Mouse (Mus musculus): ENCODE data around the gene Tnni1.
A peak's percentile ranks its signal among the peaks of the same experiment; 100 is the strongest.

- TF ChIP-seq TCF12 (IDR thresholded peaks at IDR 0.05; ENCODE audit: insufficient read depth, poor library complexity, severe bottlenecking) (peak; percentile 87), POLR2A (IDR thresholded peaks at IDR 0.05; ENCODE audit: insufficient read length, low read depth) (peak; percentile 91), E2F4 (IDR thresholded peaks at IDR 0.05; ENCODE audit: insufficient read depth) (no peak), MAX (IDR thresholded peaks at IDR 0.05; ENCODE audit: low read depth) (no peak), CEBPB (IDR thresholded peaks at IDR 0.05; ENCODE audit: insufficient read depth, poor library complexity, severe bottlenecking) (no peak), POLR2AphosphoS2 (IDR thresholded peaks at IDR 0.05; ENCODE audit: insufficient read length, low read depth) (peak; percentile 94), SRF (IDR thresholded peaks at IDR 0.05; ENCODE audit: control insufficient read depth, insufficient read length, low read depth) (peak; percentile 94), MYOD1 (IDR thresholded peaks at IDR 0.05; ENCODE audit: control insufficient read depth in 1 of 3, insufficient read length in 2 of 3, low read depth in 2 of 3) (peak; percentile 39 to 85 (median 67)), TCF3 (IDR thresholded peaks at IDR 0.05; ENCODE audit: insufficient read length, low read depth) (peak; percentile 57), USF1 (IDR thresholded peaks at IDR 0.05; ENCODE audit: low read depth) (no peak), MYOG (IDR thresholded peaks at IDR 0.05; ENCODE audit: control insufficient read depth in 1 of 3, insufficient read depth in 1 of 3, insufficient read length in 2 of 3, low read depth in 2 of 3) (peak in 2 of 3 experiments; percentile 1 to 98)
Measured at GRCm38 (mm10) chr1:135835716-135836483, 56.7 kb downstream of the Tnni1 start, which contains the start of gene Tnnt2.

Data from myocyte (in vitro differentiated cells).